Mouse (Mus musculus) adrenal gland, postnatal 36 days (tissue): ENCODE measurements around the gene Akap9. TPM values are rescaled to one million over a fixed set of nuclear protein-coding genes. Genes with fewer than 3 reads are reported as not detected.
"Not testable (repeated sequence)": the region's sequence is repeated elsewhere in the genome, so short reads cannot be mapped to it uniquely, and the experiment has no call there.

Source experiments
- DNase-seq, 2 experiments: peaks; one replicate each; pipeline ENCODE4 v3.0.0; 2021; ENCODE audit warnings: mixed read lengths in 1 of 2
- total RNA-seq, 2 experiments: library from RNA; stranded (reverse); gene quantifications; 2 replicates each; pipeline ENCODE4 v1.2.3; 2021

Akap9 gene
- total RNA-seq, 2 experiments from 2014 or later: 73.6 to 91.7 TPM

DNA sequence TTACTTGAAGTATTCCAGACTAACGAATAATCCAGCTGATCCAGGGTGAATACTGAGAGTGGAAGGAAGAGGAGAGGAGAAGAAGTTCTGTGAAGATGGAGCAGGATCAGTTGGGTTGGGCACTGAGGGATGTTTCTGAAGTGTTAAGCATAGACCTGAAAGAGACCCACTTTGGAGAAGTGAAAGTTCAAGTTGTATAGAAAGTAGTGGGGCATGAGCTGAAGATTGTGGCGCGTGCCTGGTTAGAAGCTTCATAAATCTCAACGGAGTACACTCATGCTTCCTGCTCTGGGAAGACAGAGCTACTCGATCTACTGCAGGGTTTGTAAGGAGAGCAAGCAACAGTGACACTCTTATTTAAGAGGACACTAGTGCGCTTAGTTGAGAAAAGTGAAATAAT, 41.3 kb downstream of the Akap9 start:
- no peak for DNase-seq

DNA sequence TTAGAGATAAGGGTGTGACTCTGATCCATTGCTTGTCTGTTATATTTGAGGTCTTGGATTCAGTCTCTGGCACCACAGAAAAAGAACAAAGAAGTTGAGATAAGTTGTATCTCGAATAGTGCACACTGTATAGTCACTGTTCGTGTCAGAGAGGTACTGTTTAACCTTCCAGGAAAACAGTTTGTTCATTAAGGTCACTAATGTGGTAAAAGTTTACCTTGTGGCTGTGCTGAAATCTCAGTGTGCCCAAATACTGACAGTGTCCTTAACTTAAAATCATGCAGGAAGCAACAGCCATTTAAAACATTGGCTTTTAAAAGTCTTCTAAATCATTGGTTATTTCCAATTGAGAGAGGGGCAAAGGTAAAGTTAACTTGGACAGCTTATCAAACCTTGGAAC, 43.1 kb downstream of the Akap9 start:
- DNase-seq: no peak

DNA sequence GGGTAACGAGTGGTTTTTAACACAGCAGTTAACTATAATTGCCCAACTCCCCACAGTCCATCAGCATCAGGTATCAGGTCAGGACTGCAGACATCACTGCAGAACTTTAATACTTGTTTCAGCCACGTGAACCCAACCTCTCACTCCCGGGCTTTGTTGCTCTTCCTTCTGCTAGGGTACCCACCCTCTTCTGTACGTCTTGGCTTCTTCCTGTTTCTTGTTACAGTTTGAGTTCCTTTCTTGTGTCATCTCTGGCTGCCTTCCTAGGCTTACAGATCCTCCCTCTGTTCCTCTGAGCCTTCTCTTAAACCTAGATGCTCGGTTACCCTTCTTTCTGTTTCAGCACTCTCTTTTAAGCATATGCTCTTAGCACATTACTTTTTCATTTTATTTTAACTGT, 45.9 kb downstream of the Akap9 start:
- DNase-seq: no peak

DNA sequence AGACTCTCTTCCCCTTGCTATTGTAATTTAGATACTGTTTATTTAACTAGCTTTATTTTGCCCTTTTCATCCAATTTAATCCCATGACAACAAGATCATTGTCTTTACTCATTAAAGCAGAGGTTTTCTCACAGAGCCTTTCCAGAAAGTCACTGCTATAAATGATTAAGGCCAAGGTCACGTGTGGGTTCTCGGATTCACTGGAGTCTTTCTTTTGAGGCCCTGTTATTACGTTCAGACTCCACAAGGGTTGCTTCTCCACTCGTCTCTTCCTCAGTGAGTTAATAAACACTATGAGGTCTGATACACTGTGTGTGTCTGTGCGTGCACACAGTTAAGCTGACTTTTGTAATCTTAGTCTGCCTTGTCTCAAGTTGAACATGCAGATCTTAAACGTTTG, 47.0 kb downstream of the Akap9 start:
- peak in 1 of 2 experiments; percentile 27 for DNase-seq

DNA sequence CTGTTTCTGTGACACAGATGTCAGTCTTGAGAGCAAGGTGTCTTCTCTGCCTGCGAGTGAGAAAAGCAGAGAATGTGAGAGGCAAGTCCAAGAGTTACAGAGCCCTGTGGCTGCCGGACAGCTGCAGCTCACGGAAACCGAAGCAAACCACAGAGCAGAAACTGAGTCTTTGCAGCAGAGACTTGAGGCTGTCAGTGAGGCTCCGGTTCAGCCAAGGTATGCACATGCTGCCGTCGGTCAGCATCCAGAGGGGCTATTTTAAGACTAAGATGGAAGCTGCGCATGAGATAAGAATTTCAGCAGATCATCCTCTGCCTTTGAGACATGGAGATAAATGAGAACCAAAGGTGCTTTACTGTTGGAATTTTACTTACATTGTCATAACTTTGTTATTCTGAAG, 48.3 kb downstream of the Akap9 start:
- DNase-seq: no peak

DNA sequence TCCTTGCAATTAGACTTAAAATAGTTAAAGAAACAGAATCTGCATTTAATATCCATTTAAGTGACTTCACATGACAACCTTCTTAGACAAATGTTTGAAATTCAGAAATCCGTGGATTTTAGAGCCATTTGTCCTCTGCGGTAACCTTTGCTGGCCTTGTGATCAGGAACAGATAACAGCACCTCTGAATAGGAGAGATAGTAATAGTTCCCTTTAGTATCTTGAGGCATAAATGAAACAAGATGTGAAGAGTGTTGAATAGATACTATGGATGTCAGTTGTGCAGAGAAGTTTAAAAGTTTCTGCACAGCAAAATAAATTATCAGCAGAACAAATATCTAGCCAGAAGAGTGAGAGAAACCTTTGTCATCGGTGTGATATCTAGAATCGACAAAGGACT, 50.0 kb downstream of the Akap9 start:
- DNase-seq: no peak

DNA sequence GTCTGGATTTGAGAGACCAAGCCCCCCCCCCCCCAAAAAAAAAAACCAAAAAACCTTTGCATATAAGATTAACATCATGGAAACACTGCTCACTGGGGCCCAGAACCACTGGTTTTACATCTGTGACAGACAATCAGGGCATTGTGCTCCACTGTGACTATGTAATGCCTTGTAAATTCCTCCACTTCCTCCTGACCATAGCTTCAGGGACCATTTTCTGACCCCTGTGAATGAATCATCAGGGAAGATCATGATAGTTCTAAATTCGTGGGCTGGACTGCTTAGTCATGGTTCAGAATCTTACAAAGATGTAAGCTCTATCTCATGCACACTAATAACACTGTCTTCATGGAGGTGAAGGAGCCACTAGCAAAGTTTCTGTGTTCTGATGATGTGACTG, 61.8 kb downstream of the Akap9 start:
- DNase-seq: no peak

DNA sequence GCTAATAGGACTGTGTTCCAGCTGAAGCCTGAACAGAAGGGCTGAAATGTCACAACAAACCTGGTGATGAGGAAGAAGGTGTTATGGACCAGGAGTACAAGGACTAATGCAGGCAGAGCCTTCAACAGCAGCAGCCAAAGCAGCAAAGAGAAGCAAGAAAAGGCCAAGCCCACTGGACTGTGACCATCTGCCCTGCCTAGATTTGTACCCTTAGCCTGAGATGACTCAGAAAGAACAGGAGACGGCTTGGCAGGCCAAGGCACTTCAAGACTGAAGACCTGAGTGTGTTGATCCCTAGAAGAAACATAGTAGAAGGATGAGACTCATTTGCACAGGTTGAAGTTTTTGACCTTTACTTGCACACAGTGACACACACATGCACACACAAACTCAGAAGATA, 62.6 kb downstream of the Akap9 start:
- no peak for DNase-seq

DNA sequence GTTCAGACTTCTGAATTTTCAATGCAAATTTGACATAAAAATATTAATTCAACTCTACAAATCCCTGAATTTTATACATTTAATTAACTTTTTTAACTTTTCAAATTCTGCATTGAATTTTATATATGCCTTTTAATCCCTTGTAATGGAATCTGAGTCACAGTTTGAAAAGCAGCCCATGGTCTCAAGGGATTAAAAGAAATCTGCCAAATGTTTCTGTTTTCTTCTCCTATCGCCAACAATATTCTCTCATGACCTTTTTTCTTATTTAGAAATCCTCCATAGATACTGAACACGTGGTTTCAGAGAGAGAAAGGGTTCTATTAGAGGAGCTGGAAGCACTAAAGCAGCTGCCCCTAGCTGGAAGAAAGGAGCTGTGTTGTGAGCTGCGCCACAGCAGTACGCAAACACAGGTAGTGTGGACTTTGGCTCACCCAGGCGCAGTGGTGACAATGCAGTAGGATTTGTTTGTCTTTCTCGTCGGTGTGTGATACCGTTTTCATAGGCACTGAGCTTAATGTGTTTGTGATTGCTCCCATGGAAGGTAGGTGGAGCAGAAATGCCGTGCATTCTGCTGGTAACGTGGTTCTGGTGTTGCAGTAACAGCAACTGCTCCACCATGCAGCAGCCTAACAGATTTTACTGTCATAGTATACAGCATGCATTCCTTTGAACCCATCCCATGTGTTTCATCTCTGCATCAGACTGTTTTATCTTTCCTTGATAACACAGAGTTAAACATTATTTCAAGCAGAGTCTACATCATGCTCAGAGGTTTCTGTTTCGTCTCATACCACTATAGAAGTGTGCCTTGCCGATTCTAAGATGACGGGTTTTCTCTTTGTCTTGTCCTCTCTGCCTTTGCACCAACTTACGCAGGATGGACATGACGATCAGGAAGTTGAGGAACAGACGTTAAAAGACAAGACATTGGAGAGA, 76.9 kb downstream of the Akap9 start:
- DNase-seq: no peak

DNA sequence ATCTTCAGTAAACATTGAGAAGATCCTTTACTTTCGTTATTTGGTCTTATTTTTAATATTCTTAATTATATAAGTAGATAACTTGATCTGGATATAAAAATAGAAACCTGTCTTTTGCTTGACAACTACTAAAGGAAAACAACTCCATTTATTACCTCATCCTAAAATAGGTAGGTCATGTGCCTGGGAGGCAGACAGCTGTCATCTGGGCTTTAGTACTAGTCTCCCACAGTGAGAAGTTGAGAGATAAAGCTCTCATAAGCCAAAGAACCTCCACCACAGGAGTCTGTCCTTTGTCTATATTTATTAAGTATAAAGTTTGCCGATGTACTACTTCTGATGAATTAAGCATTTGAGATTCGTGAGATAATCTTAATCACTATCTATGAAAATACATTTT, 78.8 kb downstream of the Akap9 start:
- DNase-seq: no peak

DNA sequence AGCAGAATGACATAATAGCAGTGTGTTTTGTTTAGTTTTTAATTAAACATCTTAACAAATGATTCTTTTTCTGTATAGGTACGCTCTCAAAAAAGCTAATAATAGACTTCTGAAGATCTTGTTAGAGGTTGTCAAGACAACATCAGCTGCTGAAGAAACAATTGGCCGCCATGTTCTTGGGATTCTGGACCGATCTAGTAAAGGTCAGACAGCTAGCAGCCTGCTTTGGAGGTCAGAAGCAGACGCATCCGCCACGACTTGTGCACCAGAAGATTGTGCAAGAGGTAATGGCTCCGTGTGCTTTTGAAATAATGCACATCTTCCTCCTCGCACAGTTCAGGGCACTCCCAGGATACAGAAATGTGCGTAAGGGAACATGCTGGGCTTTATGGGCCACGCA, 80.4 kb downstream of the Akap9 start:
- DNase-seq: no peak

DNA sequence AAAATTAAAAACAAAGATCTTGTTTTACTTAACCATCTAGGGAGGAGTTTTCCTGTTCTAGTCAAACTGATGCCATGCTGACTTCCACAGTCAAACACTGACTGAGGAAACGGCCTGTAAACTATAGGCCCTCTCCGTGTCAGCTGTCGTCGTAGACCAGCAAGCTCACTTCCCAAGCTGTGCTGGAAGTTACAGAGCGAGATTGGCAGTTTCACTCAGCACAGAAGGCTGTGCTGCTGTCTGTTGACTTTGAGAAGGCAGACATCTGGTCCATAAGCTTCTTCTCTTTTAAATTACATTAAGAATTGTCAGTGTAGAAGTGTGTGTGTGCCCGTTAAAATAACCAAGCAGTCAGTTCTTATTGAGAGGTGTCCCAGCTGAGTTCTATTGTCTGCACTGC, 81.7 kb downstream of the Akap9 start:
- no peak for DNase-seq

DNA sequence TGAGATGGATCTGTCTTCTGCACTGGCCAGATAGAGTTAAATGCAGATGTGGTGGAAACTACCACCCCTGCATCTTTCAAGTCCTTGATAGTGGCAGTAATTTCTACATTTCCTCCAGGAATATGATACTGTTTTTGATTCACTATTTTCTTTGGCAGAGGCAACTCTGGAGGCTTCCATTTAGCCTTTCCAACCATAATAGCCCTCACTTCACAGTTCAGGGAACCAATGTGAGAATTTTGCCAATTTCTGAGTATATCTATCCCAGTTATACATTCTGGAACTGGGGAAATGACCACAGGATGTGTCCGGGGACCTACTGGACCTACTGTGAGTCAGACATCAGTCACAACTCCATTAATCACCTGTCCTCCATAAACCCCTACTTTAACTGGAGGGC, 89.8 kb downstream of the Akap9 start:
- DNase-seq: not testable (repeated sequence)

DNA sequence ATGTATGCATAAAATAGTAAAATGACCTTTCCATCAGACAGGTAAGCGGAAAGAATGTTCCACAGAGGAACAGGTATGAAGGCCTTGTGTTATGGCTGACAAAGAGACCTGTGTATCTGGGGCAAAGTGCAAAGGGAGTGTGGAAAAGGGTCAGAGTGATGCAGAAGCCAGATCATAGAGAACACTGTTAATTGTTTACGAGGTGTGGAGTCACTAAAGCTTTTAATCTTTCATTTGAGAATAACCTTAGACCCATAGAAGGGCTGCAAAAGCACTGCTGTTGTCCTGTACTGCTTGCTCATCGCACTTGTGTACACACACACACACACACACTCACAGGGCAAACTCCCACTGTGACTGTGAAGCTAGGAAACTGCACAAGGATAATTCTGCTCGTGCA, 91.5 kb downstream of the Akap9 start:
- no peak for DNase-seq

DNA sequence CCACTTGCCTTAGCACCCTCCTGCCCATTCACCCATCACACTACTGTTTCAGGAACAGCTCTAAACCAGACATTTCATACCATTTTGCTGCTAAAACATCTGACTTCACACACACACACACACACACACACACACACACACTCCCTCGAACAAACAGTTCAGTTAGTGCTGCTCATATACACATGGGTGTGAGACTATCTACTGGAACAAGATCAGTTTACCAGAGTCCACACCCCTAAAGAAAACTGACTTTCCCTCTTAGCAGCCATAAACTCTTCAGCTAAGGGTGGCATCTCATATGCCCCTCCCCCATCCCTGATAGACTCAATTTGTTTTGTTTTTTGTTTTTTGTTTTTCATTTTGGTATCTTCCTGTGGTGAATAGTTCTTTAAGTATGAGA, 92.2 kb downstream of the Akap9 start:
- no peak for DNase-seq

DNA sequence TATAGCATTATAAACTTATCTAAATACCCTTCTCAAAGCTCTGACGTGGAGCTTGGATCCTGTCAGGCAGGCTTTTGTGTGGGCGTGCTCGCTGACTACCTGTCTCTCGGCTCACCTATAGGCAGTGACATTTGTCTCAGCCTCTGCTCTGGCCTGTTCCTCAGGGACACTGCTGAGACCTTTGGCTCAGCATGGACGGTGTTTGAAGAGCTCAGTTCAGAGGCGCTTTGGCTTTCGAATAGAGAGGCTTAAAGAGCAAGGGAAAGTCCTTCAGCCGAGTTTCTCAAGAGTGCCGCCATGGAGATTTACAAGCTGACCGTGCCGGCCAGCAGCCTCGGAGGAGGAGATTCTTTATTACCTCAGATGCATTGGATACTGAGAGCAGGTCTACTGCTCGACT, 95.3 kb downstream of the Akap9 start:
- peak; percentile 52 to 67 for DNase-seq

DNA sequence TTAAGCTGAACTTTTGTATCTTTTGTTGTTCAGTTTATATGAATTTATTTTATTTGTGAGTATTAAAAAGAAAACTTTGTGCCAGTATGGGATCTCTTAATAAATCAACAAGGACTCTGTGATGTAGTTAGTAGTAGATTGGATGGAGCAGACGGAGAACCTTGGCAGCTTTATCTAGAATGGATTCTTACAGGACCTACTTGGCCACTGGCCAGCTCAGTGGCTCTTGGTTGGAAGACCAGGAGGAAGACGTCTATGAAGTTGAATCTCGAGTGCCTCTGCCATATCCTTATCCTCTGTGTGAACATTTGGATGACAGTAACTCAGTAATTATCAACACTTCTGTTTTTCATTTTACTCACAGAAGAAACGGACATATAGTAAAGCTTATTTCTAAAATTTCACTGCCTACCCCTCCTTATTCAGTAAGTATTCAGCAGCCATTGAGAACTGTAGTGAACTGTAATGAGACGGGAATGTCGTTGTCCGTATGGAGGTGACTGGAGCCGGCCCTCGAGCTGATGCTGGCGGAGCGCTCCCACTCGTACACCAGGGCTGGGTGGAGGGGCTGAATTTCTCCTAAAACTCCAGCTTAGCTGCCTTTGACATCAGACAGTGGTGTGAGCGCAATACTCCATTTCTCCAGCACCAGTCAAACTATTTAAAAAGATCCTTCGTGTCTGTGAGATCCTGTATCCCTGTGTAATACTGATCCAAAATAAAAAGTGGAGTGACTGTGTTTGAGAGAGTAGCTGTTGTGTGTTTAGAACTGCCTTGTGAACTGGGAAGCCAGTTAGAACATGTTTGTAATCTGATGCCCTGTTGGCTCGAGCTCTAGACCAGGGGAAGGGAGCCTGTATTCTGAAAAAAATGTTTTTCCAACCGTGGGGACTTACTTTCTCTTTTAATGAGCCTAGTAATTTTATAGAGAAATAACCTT, 96.2 kb downstream of the Akap9 start:
- peak; percentile 61 to 65 for DNase-seq

DNA sequence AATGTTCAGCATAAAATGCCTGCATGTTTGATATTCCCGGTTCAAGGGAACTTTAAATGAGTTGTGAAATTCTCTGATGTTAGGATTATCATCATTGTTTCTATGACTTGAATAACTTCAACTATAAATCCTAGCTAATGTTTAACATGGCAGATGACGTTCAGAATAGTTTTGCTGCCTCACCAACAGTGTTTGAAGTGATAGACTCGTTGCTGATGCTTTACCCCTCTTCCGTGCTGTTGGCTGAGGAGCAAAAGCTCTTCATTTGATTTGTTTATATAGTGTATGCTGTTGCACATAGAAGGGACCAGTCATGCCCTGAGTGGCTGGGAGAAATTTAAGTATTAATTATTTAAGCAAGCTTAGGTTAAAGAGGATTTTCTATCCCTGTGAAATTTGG, 96.9 kb downstream of the Akap9 start:
- no peak for DNase-seq

DNA sequence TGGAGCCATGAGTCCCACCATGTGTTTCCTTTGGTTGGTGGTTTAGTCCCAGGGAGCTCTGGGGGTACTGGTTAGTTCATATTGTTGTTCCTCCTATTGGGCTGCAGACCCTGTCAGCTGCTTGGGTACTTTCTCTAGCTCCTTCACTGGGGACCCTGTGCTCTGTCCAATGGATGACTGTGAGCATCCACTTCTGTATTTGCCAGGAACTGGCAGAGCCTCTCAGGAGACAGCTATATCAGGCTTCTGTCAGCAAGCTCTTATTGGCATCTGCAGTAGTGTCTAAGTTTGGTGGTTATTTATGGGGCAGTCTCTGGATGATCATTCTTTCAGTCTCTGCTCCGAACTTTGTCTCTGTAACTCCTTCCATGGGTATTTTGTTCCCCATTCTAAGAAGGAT, 98.5 kb downstream of the Akap9 start:
- not testable (repeated sequence) for DNase-seq

DNA sequence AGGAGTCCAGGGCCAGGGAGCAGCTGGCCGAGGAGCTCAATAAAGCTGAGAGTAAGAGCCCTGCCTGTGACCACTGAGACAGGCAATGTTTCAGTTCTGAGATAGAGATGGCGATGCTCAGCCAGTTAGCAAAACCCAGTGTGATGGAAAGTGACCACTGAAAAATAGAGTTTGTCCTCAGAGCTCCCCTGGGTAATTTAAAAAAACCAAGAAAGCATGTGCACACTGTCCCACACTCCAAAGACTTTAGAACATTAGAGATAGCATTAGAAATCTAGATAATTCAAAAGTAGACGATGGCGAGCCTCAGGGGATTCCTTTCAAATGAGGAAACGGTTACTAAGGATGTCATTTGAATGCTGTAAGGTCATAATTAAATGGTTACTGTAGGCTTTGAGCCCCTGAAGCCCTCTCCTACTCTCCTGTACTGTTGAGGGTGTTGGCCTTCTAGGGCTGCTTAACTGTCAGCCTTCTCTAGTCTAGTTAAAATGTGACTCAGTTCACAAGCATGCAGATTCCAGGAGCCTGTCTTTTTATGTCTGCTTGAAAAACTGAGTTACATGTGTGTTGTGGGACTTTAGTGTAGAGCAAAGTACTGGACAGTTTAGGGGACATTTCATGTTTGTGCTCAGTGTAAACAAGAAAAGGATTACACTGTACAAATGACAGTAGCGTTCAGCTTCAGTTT, 100.8 kb downstream of the Akap9 start:
- DNase-seq: no peak

DNA sequence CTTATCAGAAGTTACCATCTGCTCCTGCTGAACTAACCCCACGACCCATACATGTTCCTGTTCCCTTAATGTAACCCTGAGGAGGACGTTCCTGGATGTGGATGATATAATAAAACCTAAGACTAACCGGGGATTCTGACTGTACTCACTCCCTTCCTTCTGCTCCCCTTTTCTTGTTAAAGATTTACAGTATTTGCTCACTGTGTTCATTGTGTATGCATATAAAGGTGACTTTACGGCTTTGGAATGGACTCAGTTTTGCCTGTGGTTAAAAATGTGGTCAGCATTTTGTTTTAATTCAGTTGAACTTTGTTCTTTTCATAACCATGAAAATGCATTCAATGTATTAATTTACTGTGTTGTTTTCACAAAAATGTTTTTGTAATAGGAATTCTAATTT, 104.0 kb downstream of the Akap9 start:
- no peak for DNase-seq

DNA sequence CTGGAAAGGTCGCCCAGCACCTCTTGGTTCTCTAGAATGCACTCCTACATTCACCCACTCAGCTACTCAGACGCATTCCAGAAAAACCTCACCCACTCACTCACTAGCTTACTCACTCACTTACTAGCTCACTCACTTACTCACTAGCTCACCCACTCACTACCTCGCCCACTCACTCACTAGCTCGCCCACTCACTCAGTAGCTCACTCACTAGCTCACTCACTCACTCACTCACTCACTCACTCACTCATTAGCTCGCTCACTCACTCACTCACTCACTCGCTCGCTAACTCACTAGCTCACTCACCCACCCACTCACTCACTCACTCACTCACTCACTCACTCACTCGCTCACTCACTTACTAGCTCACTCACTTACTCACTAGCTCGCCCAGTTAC, 108.8 kb downstream of the Akap9 start:
- DNase-seq: no peak

DNA sequence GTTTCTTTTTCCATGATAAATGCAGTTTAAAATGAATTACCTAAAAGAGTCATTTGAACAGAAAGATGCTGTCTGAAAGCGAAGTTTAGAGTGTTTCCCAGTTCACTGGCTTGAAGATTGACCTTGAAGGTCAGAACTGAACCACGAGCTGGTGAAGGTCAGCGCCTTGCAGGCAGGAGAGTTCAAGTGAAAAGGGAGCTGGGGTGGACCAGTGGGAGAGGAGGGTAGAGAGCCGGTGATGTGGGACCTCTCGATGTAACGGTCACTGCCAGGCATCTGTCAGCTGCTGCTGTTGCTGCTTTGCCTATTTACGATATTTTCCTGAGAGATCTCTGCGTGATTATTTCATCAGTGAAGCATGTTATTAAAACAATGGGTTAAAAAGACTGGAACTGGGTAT, 111.5 kb downstream of the Akap9 start:
- peak; percentile 35 to 36 for DNase-seq
